Mouse (Mus musculus) MEL-GATA-1-ER (cell line): ENCODE data around the gene Vmn2r24.
"Not testable (repeated sequence)": the region's sequence is repeated elsewhere in the genome, so short reads cannot be mapped to it uniquely, and the experiment has no call there.

ENCODE experiments used
- DNase-seq: peaks from one replicate; pipeline ENCODE4 v3.0.0-alpha.2; 2012; ENCODE audit warnings: low read depth; ENCODE audit errors: extremely low read depth

The Vmn2r24 gene

GRCm38 (mm10) chr6:123778579-123778978 is at the start of gene Vmn2r24:
TSS of gene Vmn2r24 (plus strand) at chr6:123778879.
- no peak for DNase-seq

GRCm38 (mm10) chr6:123770031-123770430 is 8.6 kb upstream of the Vmn2r24 start:
- DNase-seq, result no peak

GRCm38 (mm10) chr6:123784857-123785256 is 6.2 kb downstream of the Vmn2r24 start:
- peak; percentile 2 for DNase-seq

GRCm38 (mm10) chr6:123793746-123794145 is 15.1 kb downstream of the Vmn2r24 start:
- DNase-seq, result no peak

GRCm38 (mm10) chr6:123810291-123810690 is 31.6 kb downstream of the Vmn2r24 start:
- DNase-seq, result not testable (repeated sequence)

GRCm38 (mm10) chr6:123819951-123820350 is 41.3 kb downstream of the Vmn2r24 start:
- DNase-seq, result peak; percentile 62

- not testable (repeated sequence) for DNase-seq
These were observed 74.7 kb downstream of the Vmn2r24 start, which contains the start of gene Vmn2r25 for GRCm38 (mm10) chr6:123853363-123853762. TSS of gene Vmn2r25 (minus strand) at chr6:123853463.
